Mouse (Mus musculus): ENCODE results near the gene Gm45337. TPM values are rescaled to one million over a fixed set of nuclear protein-coding genes. Genes with fewer than 3 reads are reported as not detected.

Gene Gm45337
- polyA plus RNA-seq, 1 experiment from 2014 or later = not detected

DNA sequence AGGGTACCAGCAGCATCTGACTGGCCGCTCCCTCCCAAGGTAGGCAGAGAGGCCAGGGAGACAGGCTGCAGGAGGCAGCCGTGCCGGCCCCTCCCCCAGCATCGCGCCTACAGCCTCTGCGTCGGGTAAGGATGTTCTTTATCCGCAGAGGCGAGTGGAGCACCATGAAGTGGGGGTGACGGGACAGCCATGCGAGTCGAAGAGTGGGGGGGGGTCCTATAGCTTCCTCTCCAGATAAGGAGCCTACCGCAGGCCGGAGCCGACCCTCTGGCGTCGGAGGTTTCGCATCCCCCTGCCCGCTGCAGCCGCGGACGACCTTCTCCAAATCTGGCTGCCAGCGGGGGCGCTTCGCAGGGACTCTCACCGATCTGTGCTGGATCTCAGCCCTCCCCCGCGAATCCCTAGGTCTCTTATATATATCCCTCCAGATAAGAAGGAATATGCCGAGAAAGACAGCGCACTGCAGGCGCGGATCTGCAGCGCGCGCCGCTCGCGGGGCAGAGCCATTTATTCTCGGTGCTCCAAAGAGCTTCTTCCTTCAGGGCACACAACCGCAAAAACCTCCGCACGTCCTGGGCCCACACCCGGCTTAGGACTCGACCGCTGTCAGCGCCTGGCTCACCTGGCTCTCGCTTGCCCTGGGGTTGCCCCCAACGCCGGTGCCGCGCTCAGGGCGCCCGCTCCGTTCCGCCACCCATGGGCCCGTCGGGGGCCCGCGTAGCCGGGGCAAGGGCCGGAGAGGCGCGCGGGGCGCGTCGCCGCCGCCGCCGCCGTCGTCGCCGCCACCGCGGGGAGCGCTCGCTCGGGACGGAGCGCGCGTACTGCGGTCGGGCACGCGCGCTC, 49.9 kb downstream of the Gm45337 start:
- peak; percentile 31 for ATAC-seq (replicated peaks; ENCODE audit: extremely low read depth, insufficient read depth, low FRiP score)
- under 1% methylated on average over 89 of the region's 89 CpGs for WGBS
- Histone ChIP-seq H3K4me2 (ENCODE audit: low read depth, low read length) (peak overlapping the region; percentile 92), H3K9me3 (replicated peaks; ENCODE audit: control insufficient read depth, low read length) (no peaks in the 10 kb centered on the region), H3K27me3 (ENCODE audit: control insufficient read depth, insufficient read depth, low read length) (peaks cover 11% of the 10 kb centered on the region), H3K27ac (ENCODE audit: low read length) (peak overlapping the region; percentile 72), H3K36me3 (ENCODE audit: control insufficient read depth, insufficient read depth) (no peaks in the 10 kb centered on the region), H3K4me1 (ENCODE audit: control insufficient read depth, insufficient read depth, low read length) (peaks cover 36% of the 10 kb centered on the region), H3K4me3 (ENCODE audit: low read length) (peak overlapping the region; percentile 79), H3K9ac (ENCODE audit: low read length) (peak overlapping the region; percentile 85)

DNA sequence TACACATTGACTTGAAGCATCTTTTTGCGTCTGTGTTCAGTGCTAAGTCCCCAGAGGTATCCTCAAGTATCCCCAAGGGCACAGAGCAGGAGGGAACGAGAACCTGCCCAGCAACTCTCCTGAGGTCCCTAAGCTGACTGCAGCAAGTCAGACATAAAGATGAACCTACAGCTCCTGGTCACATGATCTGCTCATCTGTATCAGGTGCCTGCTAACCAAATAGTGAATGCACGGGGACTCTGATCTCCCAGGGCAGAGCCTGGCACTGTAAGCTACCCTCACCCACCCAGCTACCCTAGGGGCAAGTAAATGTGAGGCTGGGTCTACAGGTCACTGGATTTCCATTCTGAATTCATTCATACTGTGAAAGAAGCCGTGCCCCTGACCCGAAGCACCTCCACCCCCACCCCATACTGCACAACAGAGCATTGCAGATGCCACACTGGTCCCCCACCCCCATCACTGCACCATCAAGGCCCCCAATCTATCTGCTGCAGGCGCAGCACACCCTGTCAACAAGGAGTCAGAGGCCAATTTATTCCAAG, 50.6 kb downstream of the Gm45337 start:
- Histone ChIP-seq H3K4me3 (ENCODE audit: low read length) (peak overlapping the region; percentile 79), H3K36me3 (ENCODE audit: control insufficient read depth, insufficient read depth) (no peaks in the 10 kb centered on the region), H3K4me2 (ENCODE audit: low read depth, low read length) (peak overlapping the region; percentile 92), H3K27ac (ENCODE audit: low read length) (no peak overlapping the region), H3K9ac (ENCODE audit: low read length) (peak overlapping the region; percentile 85), H3K4me1 (ENCODE audit: control insufficient read depth, insufficient read depth, low read length) (peaks cover 43% of the 10 kb centered on the region), H3K9me3 (replicated peaks; ENCODE audit: control insufficient read depth, low read length) (no peaks in the 10 kb centered on the region), H3K27me3 (ENCODE audit: control insufficient read depth, insufficient read depth, low read length) (peaks cover 11% of the 10 kb centered on the region)
- ATAC-seq (replicated peaks; ENCODE audit: extremely low read depth, insufficient read depth, low FRiP score) = no peak
- WGBS = 26% methylated on average over 6 of the region's 6 CpGs

Other genes starting within 250 kb of the Gm45337 start
- 43.5 and 46.6 TPM in 2 replicates for gene Tollip, start 226.1 kb downstream of the Gm45337 start, polyA plus RNA-seq (2015; fragmentation: Nextera tagmentation; extraction: Ambion mirVana)
- 0.28 and 0.32 TPM in 2 replicates for gene Brsk2, start 194.9 kb downstream of the Gm45337 start, polyA plus RNA-seq (2015; fragmentation: Nextera tagmentation; extraction: Ambion mirVana)
- 54.3 and 56.3 TPM in 2 replicates for gene Mob2, start 83.5 kb downstream of the Gm45337 start, polyA plus RNA-seq (2015; fragmentation: Nextera tagmentation; extraction: Ambion mirVana)
- gene Dusp8, start 48.8 kb downstream of the Gm45337 start, polyA plus RNA-seq (2015; fragmentation: Nextera tagmentation; extraction: Ambion mirVana) = 9.3 and 11.1 TPM in 2 replicates
- not detected in 2 replicates for gene Gm45618, start 23.9 kb downstream of the Gm45337 start, polyA plus RNA-seq (2015; fragmentation: Nextera tagmentation; extraction: Ambion mirVana)
- not detected in 2 replicates for gene Gm39115, start 8.6 kb downstream of the Gm45337 start, polyA plus RNA-seq (2015; fragmentation: Nextera tagmentation; extraction: Ambion mirVana)
- not detected in 2 replicates for gene Gm29735, start 12.5 kb upstream of the Gm45337 start, polyA plus RNA-seq (2015; fragmentation: Nextera tagmentation; extraction: Ambion mirVana)
- not detected in 2 replicates for gene Gm4553, start 21.1 kb upstream of the Gm45337 start, polyA plus RNA-seq (2015; fragmentation: Nextera tagmentation; extraction: Ambion mirVana)
- gene Krtap5-2, start 31.4 kb upstream of the Gm45337 start, polyA plus RNA-seq (2015; fragmentation: Nextera tagmentation; extraction: Ambion mirVana) = not detected in 2 replicates
- gene Gm10153, start 45.8 kb upstream of the Gm45337 start, polyA plus RNA-seq (2015; fragmentation: Nextera tagmentation; extraction: Ambion mirVana) = not detected in 2 replicates
- not detected in 2 replicates for gene Krtap5-3, start 56.8 kb upstream of the Gm45337 start, polyA plus RNA-seq (2015; fragmentation: Nextera tagmentation; extraction: Ambion mirVana)
- not detected in 2 replicates for gene Gm7579, start 67.3 kb upstream of the Gm45337 start, polyA plus RNA-seq (2015; fragmentation: Nextera tagmentation; extraction: Ambion mirVana)
- gene Krtap5-5, start 85.4 kb upstream of the Gm45337 start, polyA plus RNA-seq (2015; fragmentation: Nextera tagmentation; extraction: Ambion mirVana) = not detected in 2 replicates
- gene Gm40460, start 96.5 kb upstream of the Gm45337 start, polyA plus RNA-seq (2015; fragmentation: Nextera tagmentation; extraction: Ambion mirVana) = not detected in 2 replicates
- not detected in 2 replicates for gene Gm2431, start 113.7 kb upstream of the Gm45337 start, polyA plus RNA-seq (2015; fragmentation: Nextera tagmentation; extraction: Ambion mirVana)
- gene Gm4559, start 129.8 kb upstream of the Gm45337 start, polyA plus RNA-seq (2015; fragmentation: Nextera tagmentation; extraction: Ambion mirVana) = not detected in 2 replicates
- not detected in 2 replicates for gene Krtap5-1, start 152.5 kb upstream of the Gm45337 start, polyA plus RNA-seq (2015; fragmentation: Nextera tagmentation; extraction: Ambion mirVana)
- gene Krtap5-4, start 158.9 kb upstream of the Gm45337 start, polyA plus RNA-seq (2015; fragmentation: Nextera tagmentation; extraction: Ambion mirVana) = 0.18 TPM in 1 of 2 replicates, not detected in the other
- 4.8 and 4.9 TPM in 2 replicates for gene Ifitm10, start 229.1 kb upstream of the Gm45337 start, polyA plus RNA-seq (2015; fragmentation: Nextera tagmentation; extraction: Ambion mirVana)
- not detected in 2 replicates for gene Gm49369, start 238.1 kb upstream of the Gm45337 start, polyA plus RNA-seq (2015; fragmentation: Nextera tagmentation; extraction: Ambion mirVana)
- 470 and 482 TPM in 2 replicates for gene Ctsd, start 243.4 kb upstream of the Gm45337 start, polyA plus RNA-seq (2015; fragmentation: Nextera tagmentation; extraction: Ambion mirVana)